Mouse (Mus musculus) liver, embryonic 18 days (tissue): ENCODE results near the gene Lrch3. TPM values are rescaled to one million over a fixed set of nuclear protein-coding genes. Genes with fewer than 3 reads are reported as not detected.

Experiments
- polyA plus RNA-seq: library from polyadenylated mRNA; depleted of rRNA; stranded (reverse); fragments of >200 nt; gene quantifications from 2 replicates; pipeline ENCODE4 v1.2.3, GENCODE M21; 2012; rRNA removed

The Lrch3 gene
- 6.5 and 6.7 TPM in 2 replicates for polyA plus RNA-seq

GRCm38 (mm10) chr16:32913937-32914881 lies at the start of gene Lrch3:
Gene Lrch3, plus strand, starts transcription at chr16:32914100.

GRCm38 (mm10) chr16:32877343-32878156 lies 36.4 kb upstream of the Lrch3 start, which contains the start of the genes Fyttd1 and Rubcn:
Gene Fyttd1, plus strand, starts transcription at chr16:32877500.
Gene Rubcn, minus strand, starts transcription at chr16:32877766.

GRCm38 (mm10) chr16:33056095-33056785 lies 142.3 kb downstream of the Lrch3 start, which contains the start of the genes Iqcg and Rpl35a:
Gene Iqcg, minus strand, starts transcription at chr16:33056218.
Gene Rpl35a, plus strand, starts transcription at chr16:33056453.

DNA sequence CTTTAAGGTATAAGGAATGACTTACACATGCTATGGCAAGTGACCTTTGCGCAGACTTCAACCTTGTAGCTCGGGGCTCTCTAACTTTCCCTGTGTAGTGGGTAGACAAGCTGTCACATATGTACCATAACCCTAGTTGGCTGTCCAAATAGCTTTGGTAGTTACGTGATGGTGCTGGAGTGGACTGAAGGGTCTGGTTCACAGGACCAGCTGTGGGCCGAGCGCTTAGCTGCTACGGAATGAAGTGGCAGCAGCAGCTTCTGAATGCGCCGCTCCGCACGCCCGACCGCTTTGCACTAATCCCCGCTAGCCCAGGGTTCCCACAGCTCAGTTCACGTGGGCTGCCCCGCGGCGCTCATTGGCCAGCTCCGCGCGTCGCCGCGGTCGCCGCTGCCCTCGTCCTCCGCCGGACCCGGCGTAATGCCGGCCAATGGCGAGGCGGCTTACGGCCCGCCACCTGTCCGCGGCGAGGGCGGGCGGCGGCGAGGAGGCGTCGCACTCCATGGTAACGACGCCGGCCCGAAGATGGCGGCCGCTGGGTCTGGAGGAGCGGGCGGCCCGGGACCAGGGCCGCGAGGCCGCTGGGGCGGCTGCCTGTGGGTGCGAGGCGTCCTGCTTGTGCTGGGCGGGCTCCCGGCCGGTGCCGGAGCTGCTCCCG lies 148.3 kb downstream of the Lrch3 start, which contains the start of gene Lmln:
TSS of gene Lmln (plus strand) at position 498 of the 658 bp plus-strand sequence.

Other genes with a start within 250 kb of the Lrch3 start
- gene Muc4, start 178.2 kb upstream of the Lrch3 start, polyA plus RNA-seq, result 0.27 and 0.41 TPM in 2 replicates
- gene Muc20, start 116.7 kb upstream of the Lrch3 start, polyA plus RNA-seq, result 0.01 TPM in 1 of 2 replicates, not detected in the other
- gene Smbd1, start 103.6 kb upstream of the Lrch3 start, polyA plus RNA-seq, result 0.15 and 0.30 TPM in 2 replicates
- gene Fyttd1, start 36.6 kb upstream of the Lrch3 start, polyA plus RNA-seq, result 11.8 TPM in 2 replicates
- 4.7 and 5.7 TPM in 2 replicates for gene Rubcn, start 36.3 kb upstream of the Lrch3 start, polyA plus RNA-seq
- 0.79 and 0.82 TPM in 2 replicates for gene Iqcg, start 142.1 kb downstream of the Lrch3 start, polyA plus RNA-seq
- gene Rpl35a, start 142.4 kb downstream of the Lrch3 start, polyA plus RNA-seq, result 805 and 827 TPM in 2 replicates
- 1.2 and 1.6 TPM in 2 replicates for gene Lmln, start 148.4 kb downstream of the Lrch3 start, polyA plus RNA-seq